Mouse (Mus musculus): ENCODE data around the gene Mettl15.

DNA sequence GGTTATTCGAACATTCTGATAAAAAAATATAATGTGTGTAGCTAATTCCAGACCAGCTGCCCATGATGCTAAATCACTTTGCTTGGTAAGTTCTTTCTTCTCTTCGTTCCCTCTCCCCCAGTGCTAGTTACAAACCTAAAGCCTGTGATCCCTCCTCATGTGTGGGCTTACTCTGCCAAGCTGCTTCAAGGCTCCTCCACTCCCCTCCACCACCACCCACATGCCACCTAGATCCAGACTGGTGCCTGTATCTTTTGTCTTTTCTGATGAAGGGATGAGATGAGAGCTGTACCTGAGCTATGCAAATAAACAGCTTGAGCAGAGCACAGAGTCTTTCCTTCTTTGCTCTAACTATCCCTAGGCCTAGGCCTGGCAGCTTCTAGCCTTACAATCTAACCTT, 72.5 kb downstream of the Mettl15 start:
- TF ChIP-seq EP300 (IDR thresholded peaks at IDR 0.05; ENCODE audit: low read length) (no peak), CTCF (conservative IDR thresholded peaks at IDR 0.05 in 1 of 2, IDR thresholded peaks at IDR 0.05 in 1 of 2; ENCODE audit: low read depth in 2 of 2, low read length in 2 of 2) (no peak), USF1 (IDR thresholded peaks at IDR 0.05; ENCODE audit: low read depth, low read length) (no peak), SMC3 (IDR thresholded peaks at IDR 0.05; ENCODE audit: low read depth, low read length) (no peak), UBTF (IDR thresholded peaks at IDR 0.05; ENCODE audit: low read depth, low read length) (no peak), RCOR1 (conservative IDR thresholded peaks at IDR 0.05; ENCODE audit: low read depth, low read length) (no peak), JUN (IDR thresholded peaks at IDR 0.05; ENCODE audit: insufficient read depth, low read depth, low read length) (no peak)

Data from CH12.LX (cell line).